Mouse (Mus musculus) heart, embryonic 15.5 days (tissue): ENCODE results near the gene Dvl3. TPM values are rescaled to one million over a fixed set of nuclear protein-coding genes. Genes with fewer than 3 reads are reported as not detected.

Experiments
- ATAC-seq: fragments of 200-750 bp; cut with Nextera tagmentation; replicated peaks from 2 replicates; pipeline ENCODE4 v1.8.0; 2017; ENCODE audit warnings: low read depth, moderate TSS enrichment; ENCODE audit not compliant: insufficient number of reproducible peaks, insufficient read depth, low FRiP score
- H3K27ac ChIP-seq: fragments of 300-500 bp; sonication (generic); 2 replicates; pipeline ENCODE4 v1.5.1; 2015; ENCODE audit warnings: mild to moderate bottlenecking, inconsistent platforms
- H3K27me3 ChIP-seq: fragments of 300-500 bp; sonication (generic); 2 replicates; pipeline ENCODE4 v1.6.1; 2015; ENCODE audit warnings: inconsistent platforms
- H3K36me3 ChIP-seq: fragments of 300-500 bp; sonication (generic); 2 replicates; pipeline ENCODE4 v1.6.1; 2015; ENCODE audit warnings: mild to moderate bottlenecking, inconsistent platforms
- H3K4me1 ChIP-seq: fragments of 300-500 bp; sonication (generic); replicated peaks from 2 replicates; pipeline ENCODE4 v1.6.1; 2015; ENCODE audit warnings: inconsistent platforms
- H3K4me2 ChIP-seq: fragments of 300-500 bp; sonication (generic); 2 replicates; pipeline ENCODE4 v1.6.1; 2015; ENCODE audit warnings: inconsistent platforms, mild to moderate bottlenecking, moderate library complexity
- H3K4me3 ChIP-seq: fragments of 300-500 bp; sonication (generic); 2 replicates; pipeline ENCODE4 v1.5.1; 2015; ENCODE audit warnings: mild to moderate bottlenecking, inconsistent platforms
- H3K9ac ChIP-seq: fragments of 300-500 bp; sonication (generic); 2 replicates; pipeline ENCODE4 v1.6.1; 2015; ENCODE audit warnings: mild to moderate bottlenecking, inconsistent platforms
- H3K9me3 ChIP-seq: fragments of 300-500 bp; sonication (generic); replicated peaks from 2 replicates; pipeline ENCODE4 v1.6.1; 2016; ENCODE audit warnings: inconsistent platforms
- WGBS: fragments of 180-500 bp; shearing (Covaris S2); methylation state at CpG from one replicate; pipeline ENCODE4 v1.1.7; 2015; ENCODE audit warnings: mixed read lengths; 5-methylcytosine and 5-hydroxymethylcytosine counted together
- polyA plus RNA-seq: library from polyadenylated mRNA; unstranded; fragments of >200 nt; fragmentation: Nextera tagmentation; extraction: Ambion mirVana; gene quantifications from 2 replicates; pipeline ENCODE4 v1.2.1, GENCODE M21; 2015

Gene Dvl3
- polyA plus RNA-seq, 1 experiment from 2014 or later: 16.9 TPM

- Histone ChIP-seq H3K9me3 (no peaks in the 10 kb centered on the region), H3K27me3 (no peaks in the 10 kb centered on the region), H3K4me1 (peaks cover 15% of the 10 kb centered on the region), H3K4me2 (peak overlapping the region; percentile 83), H3K36me3 (peaks cover 25% of the 10 kb centered on the region), H3K4me3 (peak overlapping the region; percentile 86), H3K27ac (peak overlapping the region; percentile 80), H3K9ac (peak overlapping the region; percentile 94)
- no peak; the same call in 1 of the 2 replicates for ATAC-seq
- WGBS: 9% methylated on average over 16 of the region's 16 CpGs
Observed at GRCm38 (mm10) chr16:20497980-20498676, 18.7 kb upstream of the Dvl3 start.

GRCm38 (mm10) chr16:20498677-20499475 lies 17.9 kb upstream of the Dvl3 start, which contains the start of gene Eif2b5:
Eif2b5 (plus strand) TSS chr16:20498817.
- peak; percentile 93 for ATAC-seq
- H3K9me3 ChIP-seq: no peaks in the 10 kb centered on the region
- H3K4me2 ChIP-seq: peak within 1 kb of the TSS; percentile 83
- peaks cover 15% of the 10 kb centered on the region for H3K4me1 ChIP-seq
- WGBS: under 1% methylated on average over 49 of the region's 49 CpGs
- H3K27ac ChIP-seq: peak within 1 kb of the TSS; percentile 80
- peaks cover 32% of the 10 kb centered on the region for H3K36me3 ChIP-seq
- peak within 1 kb of the TSS; percentile 86 for H3K4me3 ChIP-seq
- H3K27me3 ChIP-seq: no peaks in the 10 kb centered on the region
- H3K9ac ChIP-seq: peak within 1 kb of the TSS; percentile 94

GRCm38 (mm10) chr16:20506000-20506399 lies 10.8 kb upstream of the Dvl3 start:
- no peak for ATAC-seq
- H3K4me2 ChIP-seq: no peak overlapping the region
- H3K27me3 ChIP-seq: no peaks in the 10 kb centered on the region
- no peaks in the 10 kb centered on the region for H3K4me1 ChIP-seq
- WGBS: 79% methylated on average over 8 of the region's 8 CpGs
- H3K27ac ChIP-seq: no peak overlapping the region
- no peak overlapping the region for H3K9ac ChIP-seq
- no peaks in the 10 kb centered on the region for H3K9me3 ChIP-seq
- no peak overlapping the region for H3K4me3 ChIP-seq
- peaks cover 97% of the 10 kb centered on the region for H3K36me3 ChIP-seq

GRCm38 (mm10) chr16:20509349-20509748 lies 7.4 kb upstream of the Dvl3 start:
- no peak for ATAC-seq
- peaks cover 72% of the 10 kb centered on the region for H3K36me3 ChIP-seq
- 79% methylated on average over 3 of the region's 3 CpGs for WGBS

GRCm38 (mm10) chr16:20511277-20511847 lies 5.4 kb upstream of the Dvl3 start:
- Histone ChIP-seq H3K9me3 (no peaks in the 10 kb centered on the region), H3K4me2 (no peak overlapping the region), H3K27me3 (no peaks in the 10 kb centered on the region), H3K9ac (no peak overlapping the region), H3K4me3 (no peak overlapping the region), H3K36me3 (peaks cover 54% of the 10 kb centered on the region), H3K27ac (no peak overlapping the region), H3K4me1 (no peaks in the 10 kb centered on the region)
- no peak for ATAC-seq
- 80% methylated on average over 7 of the region's 7 CpGs for WGBS

More at GRCm38 (mm10) chr16:20509349-20509748, 7.4 kb upstream of the Dvl3 start:
- no peak overlapping the region for H3K4me3 ChIP-seq
- no peaks in the 10 kb centered on the region for H3K4me1 ChIP-seq
- H3K27ac ChIP-seq: no peak overlapping the region
- no peaks in the 10 kb centered on the region for H3K9me3 ChIP-seq
- no peak overlapping the region for H3K9ac ChIP-seq
- no peaks in the 10 kb centered on the region for H3K27me3 ChIP-seq
- no peak overlapping the region for H3K4me2 ChIP-seq

GRCm38 (mm10) chr16:20516032-20516431 lies 750 bp upstream of the Dvl3 start:
- no peaks in the 10 kb centered on the region for H3K27me3 ChIP-seq
- peak overlapping the region; percentile 98; the same call in 1 of the 2 replicates for H3K27ac ChIP-seq
- peak overlapping the region; percentile 90 for H3K4me2 ChIP-seq
- peaks cover 9% of the 10 kb centered on the region for H3K36me3 ChIP-seq
- H3K9me3 ChIP-seq: no peaks in the 10 kb centered on the region
- peak overlapping the region; percentile 100 for H3K4me3 ChIP-seq
- peak overlapping the region; percentile 100; the same call in 1 of the 2 replicates for H3K9ac ChIP-seq
- ATAC-seq: no peak
- peaks cover 26% of the 10 kb centered on the region for H3K4me1 ChIP-seq

GRCm38 (mm10) chr16:20517216-20517615 lies 434 bp downstream of the Dvl3 start:
- peak; percentile 17 for ATAC-seq
- H3K27me3 ChIP-seq: no peaks in the 10 kb centered on the region
- H3K9ac ChIP-seq: peak overlapping the region; percentile 100
- H3K4me3 ChIP-seq: peak overlapping the region; percentile 100
- H3K4me1 ChIP-seq: peaks cover 26% of the 10 kb centered on the region
- peak overlapping the region; percentile 90 for H3K4me2 ChIP-seq
- H3K27ac ChIP-seq: peak overlapping the region; percentile 98
- H3K9me3 ChIP-seq: no peaks in the 10 kb centered on the region
- H3K36me3 ChIP-seq: no peaks in the 10 kb centered on the region; the same call in 1 of the 2 replicates
- WGBS: under 1% methylated on average over 26 of the region's 26 CpGs

- Histone ChIP-seq H3K27ac (peak overlapping the region; percentile 98), H3K36me3 (no peaks in the 10 kb centered on the region; the same call in 1 of the 2 replicates), H3K9me3 (no peaks in the 10 kb centered on the region), H3K27me3 (no peaks in the 10 kb centered on the region), H3K4me2 (peak overlapping the region; percentile 90), H3K4me1 (peaks cover 26% of the 10 kb centered on the region), H3K4me3 (peak overlapping the region; percentile 100), H3K9ac (peak overlapping the region; percentile 100)
- peak; percentile 16; the same call in 1 of the 2 replicates for ATAC-seq
- WGBS: 6% methylated on average over 6 of the region's 6 CpGs
Observed at GRCm38 (mm10) chr16:20517701-20518374, 1.1 kb downstream of the Dvl3 start.

GRCm38 (mm10) chr16:20523886-20524285 lies 7.1 kb downstream of the Dvl3 start:
- Histone ChIP-seq H3K27me3 (no peaks in the 10 kb centered on the region), H3K9me3 (no peaks in the 10 kb centered on the region), H3K9ac (no peak overlapping the region), H3K36me3 (peaks cover 58% of the 10 kb centered on the region), H3K4me3 (no peak overlapping the region), H3K4me1 (peaks cover 14% of the 10 kb centered on the region), H3K4me2 (no peak overlapping the region), H3K27ac (no peak overlapping the region)
- 78% methylated on average over 10 of the region's 10 CpGs for WGBS
- ATAC-seq: no peak

GRCm38 (mm10) chr16:20528779-20529178 lies 12.0 kb downstream of the Dvl3 start:
- Histone ChIP-seq H3K27me3 (no peaks in the 10 kb centered on the region), H3K4me1 (no peaks in the 10 kb centered on the region), H3K9ac (no peak overlapping the region), H3K4me3 (no peak overlapping the region), H3K36me3 (peaks cover 89% of the 10 kb centered on the region), H3K4me2 (no peak overlapping the region), H3K27ac (no peak overlapping the region), H3K9me3 (no peaks in the 10 kb centered on the region)
- WGBS: 93% methylated on average over 5 of the region's 5 CpGs
- ATAC-seq: no peak

GRCm38 (mm10) chr16:20529375-20529774 lies 12.6 kb downstream of the Dvl3 start:
- Histone ChIP-seq H3K4me1 (no peaks in the 10 kb centered on the region), H3K27ac (no peak overlapping the region), H3K4me2 (no peak overlapping the region), H3K36me3 (peaks cover 83% of the 10 kb centered on the region), H3K9me3 (no peaks in the 10 kb centered on the region), H3K4me3 (no peak overlapping the region), H3K9ac (no peak overlapping the region), H3K27me3 (no peaks in the 10 kb centered on the region)
- ATAC-seq: no peak
- WGBS: 64% methylated on average over 1 of the region's 1 CpGs
